Mouse (Mus musculus): ENCODE results near the gene Foxi2.

Gene Foxi2
- long read RNA-seq, experiment 1: 0 reads
- long read RNA-seq, experiment 2: 0 reads

DNA sequence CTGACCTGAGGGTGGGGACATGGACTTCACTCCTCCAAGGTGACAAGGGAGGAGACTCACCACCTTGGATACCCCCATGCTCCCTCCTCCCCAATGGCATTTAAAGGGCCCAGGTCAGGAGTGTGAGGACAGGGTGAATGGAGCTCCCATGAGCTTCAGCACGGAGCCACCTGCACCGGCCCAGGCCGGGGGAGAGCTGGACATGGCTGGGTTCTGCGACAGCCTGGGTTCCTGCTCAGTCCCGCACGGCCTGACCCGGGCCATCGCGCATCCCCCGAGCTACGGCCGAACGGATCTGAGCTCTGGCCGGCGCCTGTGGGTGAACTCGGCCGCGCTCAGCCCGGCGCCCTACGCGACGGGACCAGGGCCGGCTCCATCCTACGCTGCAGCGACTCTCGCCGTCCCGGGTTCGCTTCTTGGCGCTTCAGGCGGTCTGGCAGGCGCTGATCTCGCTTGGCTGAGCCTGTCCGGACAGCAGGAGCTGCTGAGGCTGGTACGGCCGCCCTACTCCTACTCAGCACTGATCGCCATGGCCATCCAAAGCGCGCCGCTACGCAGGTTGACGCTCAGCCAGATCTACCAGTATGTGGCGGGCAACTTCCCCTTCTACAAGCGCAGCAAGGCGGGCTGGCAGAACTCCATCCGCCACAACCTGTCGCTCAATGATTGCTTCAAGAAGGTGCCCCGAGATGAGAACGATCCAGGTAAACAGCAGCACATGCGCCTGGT lies at the start of gene Foxi2:
Gene Foxi2 (plus strand): TSS at position 72 of the 729 bp plus-strand sequence.
- intact Hi-C loops (cut with DNase I): no loop called here

DNA sequence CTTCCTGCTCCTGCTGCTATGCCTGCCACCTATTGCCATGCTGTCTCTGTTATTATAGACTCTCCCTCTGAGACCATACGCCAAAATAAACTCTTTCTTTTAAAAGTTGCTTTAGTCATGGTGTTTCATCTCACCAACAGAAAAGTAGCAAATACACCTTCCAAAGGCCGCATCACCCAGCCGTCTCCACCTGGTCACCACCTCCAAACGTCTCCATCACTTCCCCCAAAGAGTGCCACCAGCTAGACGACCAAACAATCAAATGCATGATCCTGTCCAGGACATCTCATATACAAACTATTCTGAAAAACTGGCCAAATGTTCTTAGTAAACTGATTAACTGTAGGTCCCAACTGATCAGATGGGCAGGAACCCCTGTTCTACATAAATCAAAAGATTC lies 45.5 kb upstream of the Foxi2 start:
- intact Hi-C loops (cut with DNase I): no loop called here

- intact Hi-C loops (cut with DNase I): no loop called here
These were observed 34.1 kb upstream of the Foxi2 start for GRCm38 (mm10) chr7:135376048-135376447.

GRCm38 (mm10) chr7:135376932-135377331 lies 33.2 kb upstream of the Foxi2 start:
- intact Hi-C loops (cut with DNase I): no loop called here

- intact Hi-C loops (cut with DNase I): no loop called here
These were observed 31.8 kb upstream of the Foxi2 start for GRCm38 (mm10) chr7:135378331-135378730.

GRCm38 (mm10) chr7:135389039-135389438 lies 21.1 kb upstream of the Foxi2 start:
- intact Hi-C loops (cut with DNase I): no loop called here

- intact Hi-C loops (cut with DNase I): no loop called here
These were observed 17.1 kb upstream of the Foxi2 start for GRCm38 (mm10) chr7:135392949-135393542.

GRCm38 (mm10) chr7:135394436-135394835 lies 15.7 kb upstream of the Foxi2 start:
- intact Hi-C loops (cut with DNase I): no loop called here

DNA sequence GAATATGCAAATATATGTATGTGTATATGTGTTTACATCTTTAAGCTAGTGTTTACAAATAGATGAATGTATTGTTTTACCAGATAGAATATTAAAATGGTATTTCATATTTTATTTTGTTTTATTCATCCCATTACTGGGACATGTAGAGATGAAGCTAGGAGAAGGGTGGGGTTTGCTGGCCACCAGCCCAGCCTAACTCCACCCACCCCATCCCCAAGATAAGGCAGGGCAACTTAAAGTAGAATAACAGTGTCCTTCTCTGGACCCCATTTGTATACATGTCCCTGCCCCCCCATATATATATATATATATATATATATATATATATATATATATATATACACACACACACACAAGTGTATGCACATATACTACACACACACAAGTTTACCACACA lies 14.9 kb upstream of the Foxi2 start:
- intact Hi-C loops (cut with DNase I): no loop called here

DNA sequence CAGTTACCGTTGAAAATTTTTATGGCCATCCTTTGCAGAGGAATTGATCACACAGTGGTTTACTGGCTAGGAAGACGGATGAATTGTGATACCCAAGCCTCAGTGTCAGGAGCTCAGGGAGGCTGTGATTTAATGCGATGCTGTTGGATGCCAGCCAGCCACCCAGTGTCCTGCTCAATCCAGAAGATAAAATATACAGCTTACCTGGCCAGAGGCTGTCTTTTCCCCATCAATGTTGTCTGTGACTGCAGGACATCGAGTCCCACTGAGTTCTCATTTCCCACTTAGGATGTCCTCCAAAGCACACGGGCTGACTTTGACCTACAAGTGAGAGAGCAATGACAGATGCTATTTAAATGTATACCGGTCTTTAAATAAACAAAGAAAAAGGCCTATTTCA lies 13.0 kb upstream of the Foxi2 start:
- intact Hi-C loops (cut with DNase I): no loop called here

DNA sequence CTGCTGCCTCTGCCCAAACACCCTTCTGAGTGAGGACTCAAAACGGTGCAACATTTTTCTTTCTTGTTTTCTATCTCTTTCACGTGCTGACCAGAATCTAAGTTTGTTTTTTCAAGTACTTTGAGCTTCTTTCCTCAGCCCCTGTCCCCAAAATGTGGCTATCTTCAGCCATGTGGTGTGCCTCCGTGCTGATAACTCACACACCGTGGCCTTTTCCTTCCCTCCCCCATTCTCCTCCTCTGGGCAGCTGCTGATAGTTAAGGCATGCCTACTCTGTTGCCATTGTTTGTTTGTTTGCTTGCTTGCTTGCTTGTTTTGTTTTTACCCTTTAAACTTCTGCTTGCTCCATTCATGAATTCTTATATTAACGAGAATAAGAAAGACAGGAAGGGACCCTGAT lies 12.2 kb upstream of the Foxi2 start:
- intact Hi-C loops (cut with DNase I): no loop called here

DNA sequence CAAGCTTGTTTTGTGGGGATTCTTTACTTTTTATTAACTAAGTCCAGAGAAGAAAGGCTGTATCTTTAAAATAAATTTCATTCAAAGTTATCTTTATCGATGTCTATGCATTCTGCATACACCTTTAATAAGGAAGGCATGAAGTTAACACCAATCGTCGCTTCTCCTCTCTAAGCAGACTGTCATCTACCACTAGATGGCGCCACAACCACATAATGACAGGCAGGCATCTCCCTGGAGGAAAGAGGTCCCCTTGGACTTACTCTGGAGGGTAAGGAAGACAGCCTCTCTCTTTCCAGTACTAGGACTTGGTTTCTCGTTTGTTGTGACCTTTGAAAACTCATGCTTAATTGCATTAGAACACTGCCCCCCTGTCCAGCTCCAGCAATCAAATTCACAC lies 6.7 kb upstream of the Foxi2 start:
- intact Hi-C loops (cut with DNase I): loop anchor here (1.0 to 10.0 kb wide), 3 partner anchors 62 to 221 kb away; no protein-coding TSS in a partner anchor

DNA sequence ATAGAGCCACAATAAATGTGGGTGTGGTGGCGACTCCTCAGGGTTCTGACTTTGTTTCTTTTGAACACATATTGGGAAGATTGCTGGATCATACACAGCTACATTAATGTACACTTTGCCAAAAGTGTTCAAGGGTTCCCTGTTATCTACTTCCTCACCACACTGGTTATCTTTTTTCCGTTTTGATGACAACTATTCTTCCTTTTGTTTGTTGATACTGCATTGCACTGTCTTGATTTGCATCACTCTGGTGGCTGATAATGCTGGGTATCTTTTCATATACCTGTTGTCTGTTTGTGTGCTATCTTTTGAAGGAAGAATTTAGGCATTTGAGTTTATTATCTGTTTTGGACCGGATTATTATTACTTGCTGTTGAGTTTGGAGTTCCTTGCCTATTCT lies 3.3 kb upstream of the Foxi2 start:
- intact Hi-C loops (cut with DNase I): loop anchor here (10.0 kb wide), 1 partner anchor 218 kb away; no protein-coding TSS in a partner anchor

- intact Hi-C loops (cut with DNase I): loop anchor here (10.0 kb wide), 1 partner anchor 216 kb away; no protein-coding TSS in a partner anchor
These were observed 1.6 kb upstream of the Foxi2 start for GRCm38 (mm10) chr7:135408501-135408900.

GRCm38 (mm10) chr7:135412357-135412756 lies 2.2 kb downstream of the Foxi2 start:
- intact Hi-C loops (cut with DNase I): no loop called here

DNA sequence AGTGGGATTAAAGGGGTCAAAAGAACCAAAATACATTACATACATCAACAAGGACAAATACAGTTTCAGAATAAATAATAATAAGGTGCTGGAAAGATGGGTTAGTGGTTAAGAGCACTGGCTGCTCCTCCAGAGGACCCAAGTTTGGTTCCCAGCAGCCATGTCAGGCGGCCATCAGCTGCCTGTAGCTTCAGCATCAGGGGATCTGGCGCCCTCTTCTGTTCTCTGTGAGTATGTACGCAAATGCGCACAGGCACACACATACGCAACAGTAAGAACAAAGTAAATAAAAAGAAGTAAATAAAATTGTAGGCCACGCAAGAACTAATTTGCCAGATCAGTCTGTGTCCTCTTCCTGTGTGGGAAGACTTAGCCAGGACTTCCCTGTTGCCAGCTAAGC lies 18.7 kb downstream of the Foxi2 start:
- intact Hi-C loops (cut with DNase I): no loop called here

DNA sequence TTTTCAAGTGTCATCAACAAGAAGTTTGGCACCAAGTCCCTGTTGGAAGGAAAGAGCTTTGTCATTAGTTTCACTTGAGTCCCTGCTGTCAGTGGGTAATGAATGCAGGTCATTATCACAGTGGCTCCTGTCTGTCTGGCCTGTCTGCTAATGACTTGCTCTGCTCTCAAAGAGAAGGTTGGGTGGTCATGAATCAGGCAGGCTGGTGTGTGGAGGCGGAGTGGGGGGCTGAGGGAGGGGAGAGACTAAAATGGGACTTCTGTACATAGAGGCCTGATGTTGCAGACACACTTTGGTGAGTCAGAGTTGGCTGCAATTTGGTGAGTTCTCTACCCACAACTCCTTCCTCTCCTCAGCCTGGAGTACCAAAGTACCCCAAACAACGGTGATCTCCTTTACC lies 20.8 kb downstream of the Foxi2 start:
- intact Hi-C loops (cut with DNase I): no loop called here

DNA sequence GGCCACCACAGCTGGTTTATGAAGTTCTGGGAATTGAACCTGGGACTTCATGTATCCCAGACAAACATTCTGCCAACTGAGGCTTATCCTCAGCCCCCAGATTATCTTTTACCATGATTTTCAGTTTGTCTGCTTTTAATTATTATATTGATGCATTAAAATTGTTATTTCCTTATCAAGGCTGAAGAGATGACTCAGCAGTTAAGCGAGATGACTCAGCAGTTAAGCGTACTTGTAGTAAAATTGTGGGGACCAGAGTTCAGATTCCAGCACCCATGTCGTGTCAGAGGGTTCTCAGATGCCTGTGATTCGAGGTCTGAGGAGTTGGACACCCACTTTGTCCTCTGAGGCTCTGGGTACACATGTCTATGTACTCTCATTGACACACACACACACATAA lies 33.8 kb downstream of the Foxi2 start:
- intact Hi-C loops (cut with DNase I): no loop called here

DNA sequence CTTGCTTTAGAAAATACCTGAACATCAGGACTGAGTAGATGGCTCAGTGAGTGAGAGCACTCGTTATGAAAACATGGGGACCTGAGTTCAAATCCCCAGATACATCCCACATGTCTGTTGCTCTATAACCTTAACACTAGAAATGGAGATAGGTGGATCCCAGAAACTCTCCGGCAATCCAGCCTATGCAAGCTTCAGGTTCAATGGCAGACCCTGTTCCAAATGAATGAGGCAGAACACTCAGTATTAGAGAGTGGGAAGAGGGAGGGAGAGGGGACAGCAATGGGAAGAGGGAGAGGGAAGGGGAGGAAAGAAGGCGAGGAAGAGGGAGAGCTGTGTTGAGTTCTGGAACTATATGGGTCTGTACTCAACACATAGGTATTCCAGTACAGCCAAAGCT lies 41.2 kb downstream of the Foxi2 start:
- intact Hi-C loops (cut with DNase I): no loop called here

DNA sequence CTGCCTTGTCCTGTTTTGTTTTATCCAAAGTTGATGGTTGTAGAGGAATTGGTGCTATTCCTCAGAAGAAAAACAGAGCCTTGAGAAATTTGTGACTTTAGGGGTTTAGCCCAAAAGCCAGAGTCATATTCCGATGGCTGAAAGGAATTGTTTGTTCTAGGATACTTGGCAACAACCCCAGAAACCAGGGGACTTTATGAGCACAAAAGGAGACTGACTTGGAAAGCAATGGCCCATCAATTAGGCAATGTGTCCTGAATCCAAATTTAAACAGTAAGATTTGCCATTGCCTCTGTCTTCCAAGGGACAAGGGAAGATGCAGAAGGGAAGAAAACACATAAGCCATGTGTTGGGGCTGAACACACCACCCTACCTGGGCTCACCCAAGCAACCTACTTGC lies 42.3 kb downstream of the Foxi2 start:
- intact Hi-C loops (cut with DNase I): no loop called here

GRCm38 (mm10) chr7:135453690-135454089 lies 43.6 kb downstream of the Foxi2 start:
- intact Hi-C loops (cut with DNase I): no loop called here
